In the genomic region with DNA sequence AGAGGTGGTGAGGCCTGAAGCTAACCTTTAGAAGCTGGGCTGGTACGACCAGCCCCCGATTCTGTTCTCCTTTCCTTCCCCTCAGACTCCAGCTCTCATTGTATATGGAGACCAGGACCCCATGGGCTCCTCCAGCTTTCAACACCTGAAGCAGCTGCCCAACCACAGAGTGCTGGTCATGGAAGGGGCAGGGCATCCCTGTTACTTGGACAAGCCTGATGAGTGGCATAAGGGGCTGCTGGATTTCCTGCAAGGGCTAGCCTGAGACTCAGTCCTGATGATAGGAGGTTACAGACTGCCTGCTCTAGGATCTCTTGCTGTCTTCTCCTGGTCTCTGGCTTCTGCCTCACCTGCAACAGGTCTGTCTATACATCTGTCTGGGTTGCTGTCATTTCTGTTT, we compare ENCODE assay signal across 15 mouse cellular contexts. TPM values are rescaled to one million over a fixed set of nuclear protein-coding genes. Genes with fewer than 3 reads are reported as not detected.
A peak's percentile ranks its signal among the peaks of the same experiment; 100 is the strongest.
DNase-seq lines count a peak whose midpoint lies in the region; ATAC-seq and TF ChIP-seq lines count a peak whose summit lies in the region.
"Had no signal": no experiment of that assay in that cellular context is flagged by ENCODE, and none has a peak within 500 bp of the region (broad histone marks: within the 10 kb centered on the region; RNA-seq: fewer than 3 reads in every experiment).

No protein-coding gene starts in this region.

- H3K27ac ChIP-seq in hindbrain, embryonic 12.5 days, result no peak overlapping the region
- H3K27ac ChIP-seq in hindbrain, embryonic 13.5 days, result no peak overlapping the region
- H3K27ac ChIP-seq in limb, embryonic 12.5 days, result no peak overlapping the region
- H3K27ac ChIP-seq: heart, adult 2 months; macrophage had no signal

- H3K4me3 ChIP-seq in hindbrain, embryonic 12.5 days, result no peak overlapping the region
- H3K4me3 ChIP-seq in hindbrain, embryonic 13.5 days, result no peak overlapping the region
- H3K4me3 ChIP-seq in E14TG2a.4 (replicated peaks; ENCODE audit: low read length), result peak overlapping the region; percentile 3
- H3K4me3 ChIP-seq in limb, embryonic 12.5 days (replicated peaks), result 0 out of 2 replicates have a peak overlapping the region, but pooled peaks have one; percentile 81
- H3K4me3 ChIP-seq: heart, adult 2 months had no signal

- H3K36me3 ChIP-seq in hindbrain, embryonic 12.5 days, result no peaks in the 10 kb centered on the region
- 0 out of 2 replicates have a peak, but pooled peaks cover 2% of the 10 kb centered on the region for H3K36me3 ChIP-seq in hindbrain, embryonic 13.5 days
- H3K36me3 ChIP-seq in E14TG2a.4 (ENCODE audit: insufficient read depth, low read length), result peaks cover 8% of the 10 kb centered on the region
- peaks cover 9% of the 10 kb centered on the region; the same call in 1 of the 2 replicates for H3K36me3 ChIP-seq in limb, embryonic 12.5 days
- H3K36me3 ChIP-seq: embryonic facial prominence, embryonic 15.5 days had no signal

- H3K4me2 ChIP-seq in hindbrain, embryonic 12.5 days (replicated peaks), result peak overlapping the region; percentile 99; the same call in 1 of the 2 replicates
- H3K4me2 ChIP-seq in hindbrain, embryonic 13.5 days, result no peak overlapping the region
- H3K4me2 ChIP-seq in limb, embryonic 12.5 days, result peak overlapping the region; percentile 96; the same call in 1 of the 2 replicates

- peaks cover 73% of the 10 kb centered on the region for H3K4me1 ChIP-seq in hindbrain, embryonic 12.5 days
- peaks cover 77% of the 10 kb centered on the region for H3K4me1 ChIP-seq in hindbrain, embryonic 13.5 days (replicated peaks)
- H3K4me1 ChIP-seq in E14TG2a.4 (replicated peaks; ENCODE audit: low read depth, low read length), result peaks cover 79% of the 10 kb centered on the region
- H3K4me1 ChIP-seq in limb, embryonic 12.5 days (replicated peaks), result peaks cover 78% of the 10 kb centered on the region

- TF ChIP-seq CTCF in E14TG2a.4 (conservative IDR thresholded peaks at IDR 0.05; ENCODE audit: low read length), result no peak

- WGBS in hindbrain, embryonic 12.5 days, result 89% methylated on average over 2 of the region's 2 CpGs
- 60% methylated on average over 2 of the region's 2 CpGs for WGBS in hindbrain, embryonic 13.5 days
- WGBS in limb, embryonic 12.5 days, result 36% methylated on average over 2 of the region's 2 CpGs

- no peaks in the 10 kb centered on the region for H3K27me3 ChIP-seq in hindbrain, embryonic 12.5 days
- 0 out of 2 replicates have a peak, but pooled peaks cover 3% of the 10 kb centered on the region for H3K27me3 ChIP-seq in hindbrain, embryonic 13.5 days
- H3K27me3 ChIP-seq in E14TG2a.4 (ENCODE audit: insufficient read depth, low read length), result peaks cover 7% of the 10 kb centered on the region; the same call in 1 of the 2 replicates
- no peaks in the 10 kb centered on the region for H3K27me3 ChIP-seq in limb, embryonic 12.5 days
- H3K27me3 ChIP-seq: embryonic facial prominence, embryonic 15.5 days had no signal

- H3K9ac ChIP-seq in hindbrain, embryonic 12.5 days, result peak overlapping the region; percentile 97; the same call in 1 of the 2 replicates
- no peak overlapping the region; the same call in 1 of the 2 replicates for H3K9ac ChIP-seq in hindbrain, embryonic 13.5 days
- H3K9ac ChIP-seq in limb, embryonic 12.5 days (replicated peaks), result no peak overlapping the region
- H3K9ac ChIP-seq: embryonic facial prominence, embryonic 15.5 days had no signal

- H3K9me3 ChIP-seq in hindbrain, embryonic 12.5 days (replicated peaks), result no peaks in the 10 kb centered on the region
- H3K9me3 ChIP-seq in hindbrain, embryonic 13.5 days, result no peaks in the 10 kb centered on the region
- no peaks in the 10 kb centered on the region for H3K9me3 ChIP-seq in E14TG2a.4 (ENCODE audit: low read length)
- no peaks in the 10 kb centered on the region for H3K9me3 ChIP-seq in limb, embryonic 12.5 days
- H3K9me3 ChIP-seq: embryonic facial prominence, embryonic 15.5 days had no signal

- peak; percentile 61 for DNase-seq in cerebellum, adult 9-11 months
- DNase-seq in cerebellum, adult 8-10 months, result no peak
- no peak for DNase-seq in c-Kit-positive CD71-positive TER-119-positive erythroid progenitor cells, embryonic 14.5 days (ENCODE audit: low spot score)
- DNase-seq: heart, adult 2 months; heart, postnatal 36 days; lung, adult 18-20 months; right cerebral cortex, postnatal 25 days had no signal

- no peak for ATAC-seq in hindbrain, embryonic 12.5 days (ENCODE audit: low FRiP score)
- no peak for ATAC-seq in hindbrain, embryonic 13.5 days (ENCODE audit: low FRiP score)
- ATAC-seq in limb, embryonic 12.5 days (ENCODE audit: insufficient number of reproducible peaks, insufficient read depth, low FRiP score, low TSS enrichment, low read depth), result no peak
- no peak for ATAC-seq in erythroblast, adult 5-6 weeks (replicated peaks; ENCODE audit: low FRiP score, poor library complexity, severe bottlenecking)
- ATAC-seq: intestine, postnatal 0 days had no signal

RNA-seq across cellular contexts. Expression of a gene that starts 1.2 kb away (rescaled TPM):
- polyA plus RNA-seq in hindbrain, embryonic 12.5 days (2016; fragmentation: Nextera tagmentation; extraction: Ambion mirVana), result 308 and 309 TPM in 2 replicates
- polyA plus RNA-seq in hindbrain, embryonic 13.5 days (2015; fragmentation: Nextera tagmentation; extraction: Ambion mirVana), result 248 and 259 TPM in 2 replicates
- polyA plus RNA-seq in limb, embryonic 12.5 days (2016; fragmentation: Nextera tagmentation; extraction: Ambion mirVana), result 172 and 176 TPM in 2 replicates
- total RNA-seq in erythroblast, adult 5-6 weeks (2015; ENCODE audit: low replicate concordance), result not detected in 2 replicates
- not detected in 2 replicates for total RNA-seq in erythroblast, adult 5-6 weeks (2017; ENCODE audit: low replicate concordance)

RNA-seq across cellular contexts. Expression of a gene that starts 4.4 kb away (rescaled TPM):
- polyA plus RNA-seq in hindbrain, embryonic 12.5 days (2016; fragmentation: Nextera tagmentation; extraction: Ambion mirVana), result 37.5 and 39.7 TPM in 2 replicates
- polyA plus RNA-seq in hindbrain, embryonic 13.5 days (2015; fragmentation: Nextera tagmentation; extraction: Ambion mirVana), result 51.7 and 52.7 TPM in 2 replicates
- polyA plus RNA-seq in limb, embryonic 12.5 days (2016; fragmentation: Nextera tagmentation; extraction: Ambion mirVana), result 56.0 and 57.8 TPM in 2 replicates
- 0.77 and 7.3 TPM in 2 replicates for total RNA-seq in erythroblast, adult 5-6 weeks (2015; ENCODE audit: low replicate concordance)
- 0.84 and 3.2 TPM in 2 replicates for total RNA-seq in erythroblast, adult 5-6 weeks (2017; ENCODE audit: low replicate concordance)

RNA-seq across cellular contexts. Expression of a gene that starts 4.6 kb away (rescaled TPM):
- 7.6 and 8.5 TPM in 2 replicates for polyA plus RNA-seq in hindbrain, embryonic 12.5 days (2016; fragmentation: Nextera tagmentation; extraction: Ambion mirVana)
- polyA plus RNA-seq in hindbrain, embryonic 13.5 days (2015; fragmentation: Nextera tagmentation; extraction: Ambion mirVana), result 6.9 and 7.3 TPM in 2 replicates
- 10.6 and 16.1 TPM in 2 replicates for polyA plus RNA-seq in limb, embryonic 12.5 days (2016; fragmentation: Nextera tagmentation; extraction: Ambion mirVana)
- 2.5 TPM in 1 of 2 replicates, not detected in the other for total RNA-seq in erythroblast, adult 5-6 weeks (2015; ENCODE audit: low replicate concordance)
- 0.26 TPM in 1 of 2 replicates, not detected in the other for total RNA-seq in erythroblast, adult 5-6 weeks (2017; ENCODE audit: low replicate concordance)

RNA-seq across cellular contexts. Expression of a gene that starts 13.8 kb away (rescaled TPM):
- polyA plus RNA-seq in hindbrain, embryonic 12.5 days (2016; fragmentation: Nextera tagmentation; extraction: Ambion mirVana), result 29.0 and 30.7 TPM in 2 replicates
- polyA plus RNA-seq in hindbrain, embryonic 13.5 days (2015; fragmentation: Nextera tagmentation; extraction: Ambion mirVana), result 25.1 and 28.6 TPM in 2 replicates
- 45.0 and 51.1 TPM in 2 replicates for polyA plus RNA-seq in limb, embryonic 12.5 days (2016; fragmentation: Nextera tagmentation; extraction: Ambion mirVana)
- total RNA-seq in erythroblast, adult 5-6 weeks (2015; ENCODE audit: low replicate concordance), result 0.77 and 4.2 TPM in 2 replicates
- total RNA-seq in erythroblast, adult 5-6 weeks (2017; ENCODE audit: low replicate concordance), result 4.5 and 7.4 TPM in 2 replicates

RNA-seq across cellular contexts. Expression of a gene that starts 13.8 kb away (rescaled TPM):
- polyA plus RNA-seq in hindbrain, embryonic 12.5 days (2016; fragmentation: Nextera tagmentation; extraction: Ambion mirVana), result 0.41 and 0.68 TPM in 2 replicates
- polyA plus RNA-seq in hindbrain, embryonic 13.5 days (2015; fragmentation: Nextera tagmentation; extraction: Ambion mirVana), result 0.60 and 0.68 TPM in 2 replicates
- polyA plus RNA-seq in limb, embryonic 12.5 days (2016; fragmentation: Nextera tagmentation; extraction: Ambion mirVana), result 0.65 and 0.90 TPM in 2 replicates
- not detected in 2 replicates for total RNA-seq in erythroblast, adult 5-6 weeks (2015; ENCODE audit: low replicate concordance)
- not detected in 2 replicates for total RNA-seq in erythroblast, adult 5-6 weeks (2017; ENCODE audit: low replicate concordance)
- total RNA-seq: heart, adult 2 months; heart, postnatal 36 days had no signal
- polyA plus RNA-seq: heart, adult 2 months; macrophage had no signal

Comparison
In these comparisons a context has a peak if more than half of its experiments do, and no peak if none do; other contexts are left out.
1. H3K4me3 ChIP-seq: peak in E14TG2a.4 (single experiment) and limb, embryonic 12.5 days (single experiment); none in hindbrain, embryonic 12.5 days (single experiment) and hindbrain, embryonic 13.5 days (single experiment).